Mouse (Mus musculus) brain, adult 2 months (tissue): Measurements from ENCODE around the gene Sec61a1.
A peak's percentile ranks its signal among the peaks of the same experiment; 100 is the strongest.

Experiments
- DNase-seq: peaks from one replicate; pipeline ENCODE4 v3.0.0; 2011; ENCODE audit warnings: low read depth, low spot score

Gene Sec61a1

DNA sequence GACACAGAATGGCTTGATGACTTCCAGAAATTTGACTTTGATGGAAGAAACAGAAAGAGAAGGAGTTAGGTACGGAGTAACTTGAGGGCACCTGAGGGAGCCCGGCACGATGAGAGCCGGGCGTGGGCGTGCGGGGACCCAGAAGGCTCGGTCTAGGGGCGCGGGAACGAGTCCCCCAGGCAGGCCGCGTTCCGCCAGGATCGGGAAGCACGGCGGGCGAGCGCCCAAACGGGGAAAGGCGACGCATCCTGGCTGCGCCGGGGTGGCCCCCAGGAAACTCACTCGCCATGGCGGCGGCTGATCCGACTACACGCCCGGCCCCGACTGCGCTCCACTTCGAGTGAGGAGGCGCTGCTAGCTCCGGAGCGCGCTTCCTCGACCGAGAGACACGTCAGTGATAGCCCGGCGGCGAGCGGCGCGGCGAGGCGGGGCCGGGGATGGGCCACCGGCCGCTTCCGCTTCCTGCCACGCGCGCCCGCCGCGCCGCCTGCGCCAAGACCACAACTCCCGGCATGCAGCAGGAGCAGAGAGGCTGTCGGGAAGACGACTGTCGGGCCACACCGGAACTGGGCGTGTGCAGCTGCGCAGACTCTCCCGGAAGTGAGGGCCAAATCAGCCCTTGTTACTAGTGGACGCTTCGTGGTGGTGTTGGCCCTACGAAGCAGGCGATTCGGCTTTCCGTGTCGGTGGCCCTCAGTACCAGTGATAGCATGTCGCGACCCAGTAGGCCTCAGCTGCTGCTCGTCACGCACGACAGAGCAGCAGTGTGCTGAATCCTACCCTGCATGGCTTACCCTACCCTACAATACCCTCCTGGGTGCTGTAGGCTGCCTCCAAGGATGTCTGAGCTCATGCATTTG is at the start of gene Sec61a1:
Gene Sec61a1 (minus strand): TSS at position 502 of the 860 bp plus-strand sequence.
- DNase-seq, result peak; percentile 99

DNA sequence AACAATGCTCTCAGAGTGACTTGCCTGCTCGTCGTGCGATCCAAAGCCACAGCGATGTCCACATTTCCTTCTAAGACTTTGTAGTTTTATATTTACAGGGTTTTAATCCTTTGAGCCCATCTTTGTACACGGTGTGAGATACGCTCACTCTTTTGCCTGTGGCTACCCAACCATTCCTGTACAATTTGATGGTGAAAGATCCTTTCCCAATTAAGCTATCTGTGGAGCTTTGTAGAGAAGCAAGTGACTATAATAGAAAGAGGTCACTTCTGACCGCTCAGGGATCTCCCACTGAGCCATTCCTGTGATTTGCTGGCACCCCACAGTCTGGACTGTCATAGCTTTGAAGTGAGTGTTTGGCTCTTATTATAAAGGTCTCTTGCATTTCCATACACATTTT is 48.0 kb upstream of the Sec61a1 start:
- peak; percentile 34 for DNase-seq

DNA sequence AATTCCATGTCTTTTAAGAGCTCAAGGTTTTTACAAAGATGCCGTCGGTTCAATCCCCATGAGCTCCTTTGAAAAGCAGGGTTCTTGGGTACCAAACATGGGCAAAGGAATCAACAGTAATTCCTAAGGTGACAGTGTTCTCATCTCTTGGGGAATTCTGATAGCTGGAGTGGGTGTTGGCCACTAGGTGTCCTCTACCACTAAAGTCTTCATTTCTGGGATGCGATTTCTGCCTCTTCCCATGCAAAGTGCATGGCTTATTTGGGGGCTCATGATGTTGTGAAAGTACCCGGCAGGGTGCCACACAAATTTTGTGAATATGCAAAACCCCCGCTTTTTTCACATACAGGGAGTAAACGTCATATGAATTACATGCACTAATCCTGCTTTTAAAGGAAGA is 46.3 kb upstream of the Sec61a1 start:
- DNase-seq, result peak; percentile 72

DNA sequence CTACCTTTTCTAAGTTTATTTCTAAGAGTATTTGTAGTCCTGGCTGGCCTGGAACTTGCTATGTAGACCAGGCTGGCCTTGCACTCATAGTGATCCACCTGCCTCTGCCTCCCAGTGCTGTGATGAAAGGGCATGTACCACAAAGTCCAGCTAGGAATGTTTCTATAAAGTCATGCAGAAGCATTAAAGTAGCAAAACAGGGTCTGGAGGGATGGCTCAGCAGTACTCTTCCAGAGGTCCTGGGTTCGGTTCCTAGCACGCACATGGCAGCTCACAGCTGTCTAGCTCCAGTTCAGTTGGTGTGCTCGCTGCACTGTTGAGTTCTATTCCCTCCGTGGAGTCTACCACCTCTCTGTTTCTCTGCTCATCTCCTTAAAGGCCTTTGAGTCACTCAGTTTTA is 41.5 kb upstream of the Sec61a1 start:
- no peak for DNase-seq

DNA sequence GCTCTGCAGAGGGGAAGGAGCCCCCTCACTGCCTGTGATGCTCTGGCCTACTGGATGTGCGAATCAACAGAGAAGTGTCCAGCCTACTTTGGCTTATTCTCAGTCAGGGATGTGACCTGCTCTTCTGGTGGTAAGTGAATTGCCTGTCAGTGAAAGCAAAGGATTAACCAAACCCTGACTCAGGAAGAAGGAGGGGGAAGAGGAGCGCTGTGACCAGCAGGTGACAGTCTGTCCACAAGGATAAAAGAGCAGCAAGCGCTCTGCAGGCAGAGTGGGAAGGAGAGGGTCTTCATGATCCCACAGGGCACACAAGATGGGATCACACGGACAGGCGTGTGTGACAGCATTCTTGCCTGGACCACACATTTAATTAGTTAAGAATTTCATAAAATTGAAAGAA is 41.0 kb upstream of the Sec61a1 start:
- DNase-seq, result peak; percentile 68

DNA sequence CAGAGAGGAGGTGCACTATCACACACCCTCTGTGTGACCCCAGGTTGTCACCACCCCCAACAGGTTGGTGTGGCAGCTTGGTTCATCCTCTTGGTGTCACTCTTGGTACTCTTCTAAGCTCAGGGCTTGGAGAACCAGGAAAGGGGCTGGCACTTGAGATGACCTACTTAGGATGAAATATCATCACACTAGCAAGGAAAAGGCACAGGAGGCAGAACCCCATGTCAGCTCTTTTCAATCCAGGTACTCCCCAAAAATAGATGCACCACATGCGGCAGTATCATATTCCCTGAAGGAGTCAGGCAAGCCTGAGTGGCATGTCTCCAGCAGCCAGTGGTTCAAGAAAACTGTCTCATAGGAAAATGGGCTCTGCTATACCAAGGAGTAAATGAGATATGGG is 39.4 kb upstream of the Sec61a1 start:
- peak; percentile 96 for DNase-seq

DNA sequence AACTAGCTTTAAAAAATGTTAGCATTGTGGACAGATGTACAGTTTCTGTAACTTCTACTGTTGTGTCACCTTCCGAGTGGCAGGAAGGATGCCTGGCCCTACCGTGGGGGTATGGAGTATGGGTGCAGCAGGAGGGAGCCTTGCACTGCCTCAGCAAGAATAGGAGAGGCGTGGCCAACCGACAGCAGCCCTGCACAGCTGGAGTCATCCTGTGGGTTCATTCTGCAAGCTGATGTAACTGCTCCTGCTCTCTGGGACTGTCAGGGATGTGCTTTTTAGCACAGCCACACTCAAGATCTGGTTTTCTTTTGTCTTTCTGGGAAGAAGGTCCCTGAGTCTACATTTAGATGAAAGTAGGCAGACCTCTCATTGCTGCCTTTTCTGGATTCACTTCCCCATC is 38.8 kb upstream of the Sec61a1 start:
- peak; percentile 54 for DNase-seq

DNA sequence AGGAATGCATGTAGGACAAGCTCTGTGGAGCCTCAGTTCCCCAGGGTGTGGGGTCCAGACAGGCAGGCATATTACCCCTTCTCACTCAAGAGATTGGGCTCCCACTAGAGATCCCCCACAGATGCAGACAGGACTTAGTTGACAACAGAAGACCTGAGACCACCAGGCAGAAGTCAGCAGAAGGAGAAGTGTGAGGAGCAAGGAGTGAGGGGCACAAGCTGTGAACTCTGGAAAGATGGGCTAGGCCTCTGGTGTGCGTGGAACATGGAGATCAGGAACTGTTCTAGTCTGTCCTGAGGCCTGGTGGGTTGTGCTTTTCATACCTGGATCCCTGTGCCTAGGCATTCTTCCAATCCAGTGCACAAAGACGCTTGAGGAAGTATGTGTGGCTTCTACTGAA is 31.2 kb upstream of the Sec61a1 start:
- DNase-seq, result no peak

DNA sequence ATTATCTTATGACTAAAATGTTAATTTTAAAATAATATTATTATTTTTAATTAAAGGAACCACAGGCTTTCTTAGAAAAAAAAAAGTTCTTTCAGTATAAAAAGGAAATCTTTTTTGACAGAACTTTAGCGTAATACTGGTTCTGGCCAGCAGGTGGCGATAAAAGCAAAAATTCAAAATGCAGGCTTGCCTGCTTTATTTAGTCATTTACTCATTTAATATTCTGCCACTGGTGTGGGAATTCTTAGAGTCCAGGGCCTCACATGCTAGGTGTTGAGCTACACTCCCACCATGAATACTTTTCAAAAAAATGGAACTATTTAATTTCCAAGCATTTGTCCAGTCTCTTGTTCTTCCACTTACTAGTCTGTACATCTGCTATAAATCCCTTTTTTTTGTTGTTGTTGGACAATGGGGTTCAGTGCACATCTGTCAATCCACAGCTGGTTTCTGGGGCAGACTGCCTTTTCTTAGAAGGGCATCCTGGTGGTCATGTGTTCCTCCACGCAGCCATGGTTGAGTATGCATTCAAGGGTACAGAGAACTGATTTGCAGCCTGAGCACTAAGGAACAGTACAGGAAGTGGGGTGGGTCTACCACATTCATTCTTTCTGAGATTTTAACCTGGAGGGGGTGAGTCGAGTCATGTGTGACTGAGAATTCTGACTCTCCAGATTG is 30.6 kb upstream of the Sec61a1 start:
- peak; percentile 64 for DNase-seq

DNA sequence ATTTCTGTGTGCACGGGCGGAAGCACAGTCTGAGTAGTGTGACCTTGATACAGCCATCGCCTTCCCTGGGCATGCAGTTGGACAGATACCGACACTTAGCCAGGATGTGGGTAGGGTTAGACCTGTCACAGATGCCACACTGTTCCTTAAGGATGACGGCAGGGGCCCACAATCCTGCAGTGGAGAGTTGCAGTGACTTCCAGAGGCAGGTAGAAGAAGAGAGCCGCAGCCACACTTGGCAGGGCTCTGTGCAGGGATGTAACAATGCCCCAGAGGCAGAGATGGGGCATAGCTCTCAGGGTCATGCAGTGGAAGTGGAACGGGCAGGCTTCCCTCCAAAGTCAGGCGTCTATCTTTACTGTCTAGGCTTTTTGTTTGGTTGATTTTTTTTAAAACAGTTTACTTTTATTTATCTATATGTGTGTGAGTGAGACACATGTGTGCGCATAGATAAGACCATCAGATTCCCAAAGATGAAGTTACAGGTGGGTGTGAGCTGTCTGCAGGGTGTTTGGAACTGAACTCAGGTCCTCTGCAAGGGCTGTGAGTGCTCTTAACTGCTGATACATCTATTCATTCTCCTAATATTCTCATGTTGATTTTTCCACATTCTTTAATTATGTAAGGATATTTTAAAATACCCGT is 29.8 kb upstream of the Sec61a1 start:
- DNase-seq, result no peak

DNA sequence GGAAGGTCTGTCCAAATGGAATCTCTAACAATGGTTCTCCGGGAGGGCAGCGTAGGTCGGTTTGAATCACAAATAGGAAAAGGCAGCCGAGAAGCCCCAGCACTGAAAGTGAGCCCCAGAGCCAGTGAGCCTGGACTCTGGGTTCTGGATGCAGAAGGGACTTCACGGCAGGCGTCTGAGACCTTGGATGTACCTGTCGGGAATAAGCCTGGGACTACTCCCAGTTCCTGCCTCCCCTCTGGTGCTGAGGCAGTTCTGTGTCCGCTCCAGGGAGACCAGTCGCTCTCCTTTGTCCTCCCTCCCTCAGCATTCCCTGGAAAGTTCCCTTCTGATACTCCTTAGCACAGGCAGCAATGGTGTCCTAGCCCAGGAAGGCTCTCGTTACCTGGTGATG is 26.7 kb upstream of the Sec61a1 start:
- no peak for DNase-seq

DNA sequence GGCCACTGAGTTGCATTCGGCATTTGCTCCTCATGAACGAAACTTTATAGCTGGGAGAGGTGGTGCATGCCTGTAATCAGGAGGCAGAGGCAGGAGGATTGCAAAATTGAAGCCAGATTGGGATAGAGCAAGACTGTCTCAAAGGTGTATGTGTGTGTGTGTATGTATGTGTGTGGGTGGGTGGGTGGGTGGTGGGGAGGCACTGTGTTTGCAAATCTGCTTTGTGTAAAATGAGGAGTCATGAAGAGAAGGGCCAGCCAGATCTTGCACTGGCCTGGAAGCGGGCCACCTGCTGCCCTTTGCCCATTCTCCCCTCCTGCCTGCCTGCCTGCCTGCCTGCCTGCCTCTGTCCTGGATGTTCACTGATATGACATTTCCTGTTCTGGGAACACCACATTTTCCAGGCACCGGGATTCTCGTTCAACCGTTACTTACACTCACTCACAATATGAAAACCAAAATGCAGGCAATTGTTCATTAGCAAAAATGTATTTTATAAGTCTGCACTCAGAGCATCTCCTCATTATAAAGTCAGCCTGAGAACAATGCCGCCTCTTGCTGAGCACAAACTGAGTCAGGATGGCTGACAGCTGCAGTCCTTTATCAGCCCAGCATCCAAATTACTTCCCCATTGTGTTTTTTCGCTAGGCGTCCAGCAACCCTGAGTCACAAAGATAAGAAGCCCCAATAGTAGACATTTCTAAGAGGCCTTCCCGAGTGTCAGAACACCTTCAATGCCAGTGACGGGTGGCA is 26.1 kb upstream of the Sec61a1 start:
- DNase-seq, result peak; percentile 44

DNA sequence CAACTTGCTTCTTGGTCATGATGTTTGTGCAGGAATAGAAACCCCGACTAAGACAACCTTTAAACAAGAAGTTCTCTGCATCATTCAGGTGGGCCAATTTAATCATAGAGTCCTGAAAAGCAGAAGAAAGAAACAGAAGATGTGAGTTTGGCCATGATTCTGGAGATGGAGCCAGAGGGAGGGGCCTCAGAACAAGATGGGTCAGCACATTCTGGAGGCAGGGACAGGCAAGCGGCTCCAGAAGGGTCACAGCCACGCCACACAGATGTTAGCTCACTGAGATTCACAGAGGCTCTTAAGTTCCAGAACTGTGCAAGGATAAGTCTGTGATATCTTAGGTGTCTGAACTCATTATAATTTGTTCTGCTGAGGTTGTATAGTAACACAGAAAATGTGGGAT is 25.5 kb upstream of the Sec61a1 start:
- DNase-seq, result no peak

DNA sequence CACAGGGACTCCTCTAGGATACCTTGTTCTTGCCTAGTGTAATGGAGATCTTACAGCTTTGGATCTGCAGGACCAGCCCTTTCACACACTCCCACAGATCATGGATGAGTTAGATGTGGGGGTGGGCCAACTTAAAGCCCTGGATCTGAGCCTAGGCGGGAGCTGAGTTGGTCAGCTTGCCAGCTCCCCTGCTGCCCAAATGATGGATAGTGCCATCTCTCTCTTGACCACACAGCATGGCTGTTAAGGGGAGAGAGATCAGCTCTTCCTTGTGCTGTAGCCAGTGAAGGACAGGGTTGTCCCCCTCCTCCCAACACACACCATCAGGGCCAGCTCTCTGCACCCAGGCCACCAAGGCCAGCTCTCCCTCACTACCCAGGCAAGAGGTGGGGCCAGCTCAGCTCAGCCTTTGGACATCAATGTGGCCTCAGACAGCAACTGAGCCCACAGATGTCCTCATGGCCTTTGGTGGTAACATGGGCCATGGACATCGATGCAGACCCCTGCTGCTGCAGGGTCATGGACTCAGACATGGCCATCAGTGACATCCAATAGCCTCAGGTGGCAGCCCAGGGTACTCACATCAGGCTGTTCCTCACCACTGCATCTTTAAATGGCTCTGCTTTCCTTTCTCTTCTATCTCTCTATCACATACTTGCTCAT is 21.5 kb upstream of the Sec61a1 start:
- DNase-seq, result peak; percentile 53

DNA sequence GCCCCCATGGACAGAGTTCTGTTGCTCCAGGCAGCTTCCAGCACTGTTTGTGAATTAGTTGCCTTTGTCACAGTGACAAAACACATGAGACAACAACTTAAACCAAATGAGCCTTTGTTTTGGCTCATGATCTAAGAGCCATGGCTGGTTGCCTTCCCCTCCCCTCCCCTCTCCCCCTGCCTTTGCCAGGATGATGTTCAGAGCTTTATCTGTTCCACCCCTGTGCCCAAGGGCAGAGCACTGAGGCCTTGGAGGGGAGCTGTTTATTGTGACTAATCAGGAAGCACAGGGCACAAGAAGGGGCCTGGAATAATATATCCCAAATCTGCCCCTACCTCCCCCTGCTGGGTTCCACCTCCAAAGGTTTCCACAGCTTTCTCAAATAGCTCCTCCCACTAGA is 11.6 kb upstream of the Sec61a1 start:
- peak; percentile 74 for DNase-seq

DNA sequence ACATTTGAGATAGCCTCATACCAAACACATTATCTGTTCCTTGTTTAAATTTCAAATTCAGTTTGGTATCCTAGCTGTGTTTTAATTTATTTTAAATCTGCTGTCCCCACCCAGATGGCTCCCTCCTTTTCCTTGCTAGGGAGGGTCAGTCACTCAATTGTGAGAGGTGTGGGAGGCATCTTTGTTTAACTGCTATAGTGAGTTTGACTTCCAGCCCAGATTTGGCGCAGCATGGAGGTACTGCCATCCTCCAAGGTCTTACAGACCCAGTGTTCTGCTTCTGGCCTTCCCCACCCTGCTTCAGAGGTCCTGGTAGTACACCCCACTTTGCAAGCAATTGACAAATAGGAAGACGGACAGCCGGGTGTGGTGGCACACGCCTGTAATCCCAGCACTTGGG is 5.4 kb upstream of the Sec61a1 start:
- DNase-seq, result peak; percentile 63

DNA sequence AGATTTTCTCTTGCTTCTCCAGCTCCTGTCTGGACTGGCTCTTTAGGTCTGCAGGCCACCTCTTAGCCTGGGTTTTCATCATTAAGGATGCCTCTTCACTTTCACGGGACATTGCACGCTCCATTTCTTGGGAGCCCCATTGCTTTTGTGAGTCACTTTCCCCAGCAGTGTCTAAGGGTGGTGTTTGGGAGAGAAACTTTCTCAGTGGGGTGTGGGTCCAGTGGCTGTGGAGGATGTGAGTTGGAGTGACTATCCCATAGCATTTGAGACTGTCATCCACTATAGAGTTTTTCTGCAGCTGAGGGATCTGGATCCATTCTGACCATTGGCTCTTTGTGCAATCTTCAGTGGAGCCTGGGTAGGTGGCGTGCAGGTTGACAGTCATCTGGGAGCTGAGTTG is 4.7 kb upstream of the Sec61a1 start:
- DNase-seq, result no peak

DNA sequence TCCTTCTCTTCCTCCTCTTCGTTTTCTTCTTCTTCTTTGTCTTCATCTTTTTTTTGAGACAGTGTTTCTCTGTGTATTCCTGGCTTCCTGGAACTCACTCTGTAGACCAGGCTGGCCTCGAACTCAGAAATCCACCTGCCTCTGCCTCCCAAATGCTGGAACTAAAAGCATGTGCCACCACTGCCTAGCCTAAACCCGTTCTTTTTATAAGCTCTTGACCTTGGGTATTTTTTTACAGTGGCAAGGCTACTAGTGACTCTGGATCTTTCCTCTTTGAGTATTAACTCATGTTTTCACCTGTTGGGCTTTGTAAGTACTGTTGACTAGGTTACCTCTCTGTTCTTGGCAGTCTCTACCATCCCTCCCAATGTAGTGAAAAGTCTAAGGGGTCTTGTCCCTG is 4.3 kb upstream of the Sec61a1 start:
- no peak for DNase-seq

DNA sequence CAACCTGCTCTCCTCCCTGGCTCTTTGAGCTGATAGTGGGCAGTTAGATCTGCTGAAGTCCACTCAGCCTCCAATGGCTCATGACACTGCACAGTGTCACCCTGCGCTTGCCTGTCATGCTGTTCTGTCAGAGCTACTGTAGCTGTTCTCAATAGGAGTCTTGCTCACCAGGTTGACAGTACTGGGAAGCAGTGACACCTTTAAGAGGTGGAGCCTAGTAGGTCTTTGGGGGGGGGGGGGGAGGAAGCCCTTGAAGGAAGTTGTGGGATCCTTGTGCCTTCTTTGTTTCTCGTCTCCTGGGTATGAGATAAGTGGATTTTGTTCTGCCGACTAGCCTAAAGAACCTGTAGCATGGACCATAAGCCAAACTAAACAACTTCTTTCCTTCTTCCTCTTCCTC is 3.9 kb upstream of the Sec61a1 start:
- DNase-seq, result no peak

DNA sequence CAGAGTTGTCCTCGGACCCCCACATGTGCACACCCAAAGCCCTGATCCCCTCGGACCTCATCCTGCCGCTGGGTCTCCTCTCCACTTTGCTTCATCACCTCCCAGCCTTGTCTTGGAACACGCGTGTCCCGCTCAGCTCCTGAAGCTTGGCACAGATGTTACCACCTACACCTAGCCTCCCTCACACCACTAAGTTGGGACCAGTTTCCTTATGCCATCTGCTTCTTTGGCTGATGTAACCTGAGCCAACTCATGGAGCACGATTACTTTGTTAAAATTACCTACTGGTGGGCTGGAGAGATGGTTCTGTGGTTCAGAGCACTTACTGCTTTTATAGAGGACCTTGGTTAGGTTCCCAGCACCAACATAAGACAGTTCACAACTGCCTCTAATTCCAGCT is 3.1 kb upstream of the Sec61a1 start:
- DNase-seq, result peak; percentile 88

DNA sequence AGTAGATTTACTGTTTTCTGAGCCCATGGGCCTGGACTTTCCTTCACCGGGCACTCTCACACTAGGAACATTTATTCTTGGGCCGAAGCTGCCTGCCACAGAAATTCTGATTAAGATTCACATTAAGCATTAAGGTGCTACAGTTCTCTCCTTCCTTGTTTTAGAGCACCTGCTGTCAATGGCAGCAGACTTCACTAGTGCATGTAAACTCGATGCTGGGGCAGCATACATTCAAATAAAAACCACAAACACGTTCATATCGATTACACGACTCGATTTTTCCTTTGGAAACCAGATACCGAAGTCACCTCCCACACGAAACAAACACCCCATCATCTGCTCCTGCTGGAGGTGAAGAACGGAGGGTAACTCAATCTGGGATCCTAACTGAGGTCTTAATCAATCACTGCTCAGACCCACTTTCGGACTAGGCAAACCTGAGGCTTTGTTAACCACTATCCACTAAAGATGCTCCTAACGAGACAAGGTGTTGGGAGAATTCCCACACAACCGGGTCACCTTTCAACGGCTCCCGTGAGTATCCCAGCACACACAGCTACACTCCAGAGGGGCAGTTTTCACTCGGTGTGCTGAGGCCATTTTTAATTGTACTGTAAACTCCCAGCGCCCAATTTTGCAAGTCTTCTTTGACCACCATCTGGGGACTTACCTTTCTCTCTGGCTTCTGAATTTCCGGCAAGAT is 853 bp downstream of the Sec61a1 start:
- DNase-seq, result no peak
